Mouse (Mus musculus): Measurements from ENCODE around the gene Gm20388.

The Gm20388 gene

GRCm38 (mm10) chr8:122526526-122527170, 2616.0 kb downstream of the Gm20388 start:
- no peak for DNase-seq (ENCODE audit: low spot score)

DNA sequence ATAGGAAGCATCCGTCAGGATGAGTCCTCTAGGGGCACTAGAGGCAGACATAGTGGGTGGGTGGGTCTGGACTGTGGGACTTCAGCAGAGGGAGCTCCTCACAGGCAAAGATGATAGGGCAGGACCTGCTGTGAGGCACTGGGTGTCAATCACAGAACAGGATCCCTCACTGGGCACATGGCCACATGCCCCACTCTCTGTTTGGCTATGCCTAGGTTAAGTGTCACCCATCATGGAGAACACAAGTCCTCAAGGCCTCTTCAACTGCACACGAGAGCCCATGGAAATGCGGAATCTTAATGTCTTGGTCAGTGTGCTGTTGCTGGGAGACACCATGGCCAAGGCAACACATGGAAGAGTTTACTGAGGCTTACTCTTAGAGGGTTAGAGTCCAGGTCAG, 2617.3 kb downstream of the Gm20388 start:
- DNase-seq (ENCODE audit: low spot score), result no peak

GRCm38 (mm10) chr8:122529159-122529558, 2618.5 kb downstream of the Gm20388 start:
- DNase-seq (ENCODE audit: low spot score), result no peak

GRCm38 (mm10) chr8:122531312-122531711, 2620.7 kb downstream of the Gm20388 start:
- DNase-seq (ENCODE audit: low spot score), result no peak

DNA sequence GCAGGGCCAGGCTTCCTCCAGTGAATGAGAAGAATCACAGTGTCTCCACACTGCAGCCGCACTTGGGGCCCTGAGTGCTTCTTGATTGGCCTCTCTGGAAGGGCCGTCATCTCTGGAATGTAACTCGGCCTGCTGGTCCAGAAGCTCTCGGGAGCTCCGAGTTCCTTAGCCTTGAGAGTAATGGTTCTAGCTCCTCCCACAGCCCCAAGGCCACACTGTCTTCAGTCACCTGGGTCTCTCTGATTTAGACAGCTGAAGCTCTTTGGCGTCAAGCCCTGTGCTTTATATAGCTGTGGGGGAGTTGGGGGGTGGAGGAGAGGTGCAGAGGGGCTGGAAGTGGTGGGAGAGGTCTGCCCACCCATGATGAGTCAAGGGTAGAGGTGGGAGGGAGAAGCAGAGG, 2626.4 kb downstream of the Gm20388 start:
- no peak for DNase-seq (ENCODE audit: low spot score)

- DNase-seq (ENCODE audit: low spot score), result no peak
These were observed 2627.2 kb downstream of the Gm20388 start for GRCm38 (mm10) chr8:122537812-122538211.

- DNase-seq (ENCODE audit: low spot score), result no peak
These were observed 2627.9 kb downstream of the Gm20388 start for GRCm38 (mm10) chr8:122538310-122539076.

- no peak for DNase-seq (ENCODE audit: low spot score)
These were observed 2633.5 kb downstream of the Gm20388 start for GRCm38 (mm10) chr8:122544138-122544537.

GRCm38 (mm10) chr8:122546066-122546755, 2635.6 kb downstream of the Gm20388 start:
- no peak for DNase-seq (ENCODE audit: low spot score)

- DNase-seq (ENCODE audit: low spot score), result no peak
These were observed 2636.3 kb downstream of the Gm20388 start for GRCm38 (mm10) chr8:122546811-122547453.

DNA sequence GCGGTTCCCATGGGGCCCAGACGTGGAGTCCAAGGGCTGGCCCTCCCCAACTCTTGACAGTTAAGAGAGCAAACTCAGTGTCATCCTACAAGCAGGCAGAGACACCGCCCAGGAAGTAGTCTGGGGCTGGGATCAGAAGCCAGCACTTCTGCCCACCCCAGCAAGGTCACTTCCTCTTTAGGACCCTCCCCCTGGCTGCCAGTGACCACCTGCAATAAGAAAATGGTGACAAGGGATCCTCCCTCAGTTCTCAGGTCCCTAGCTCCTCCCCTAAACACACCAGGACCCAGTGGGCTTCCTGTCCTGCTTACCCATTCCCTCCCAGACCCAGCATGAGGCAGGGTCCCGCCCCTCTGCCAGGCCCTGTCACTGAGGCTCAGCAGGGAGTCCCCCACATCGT, 2637.2 kb downstream of the Gm20388 start:
- peak; percentile 76 for DNase-seq (ENCODE audit: low spot score)

DNA sequence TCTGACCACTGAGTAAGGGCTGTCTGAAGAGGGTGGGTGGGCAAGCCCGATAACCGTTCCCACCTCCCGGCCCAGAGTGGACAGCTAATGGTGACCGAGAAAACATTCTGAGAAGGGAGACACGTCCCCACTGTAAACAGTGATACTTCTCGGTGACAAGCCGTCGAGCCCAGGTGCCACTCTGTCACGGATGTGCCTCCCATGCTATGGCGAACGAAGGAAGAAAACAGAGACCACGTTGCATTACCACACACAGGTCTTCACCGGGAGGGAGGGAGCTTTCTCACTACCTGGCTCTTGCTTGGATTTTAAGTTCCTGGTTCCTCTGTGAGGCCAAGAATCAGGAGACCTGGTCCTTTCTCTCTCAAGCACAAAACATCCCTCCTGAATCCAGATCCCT, 2637.7 kb downstream of the Gm20388 start:
- DNase-seq (ENCODE audit: low spot score), result peak; percentile 22

DNA sequence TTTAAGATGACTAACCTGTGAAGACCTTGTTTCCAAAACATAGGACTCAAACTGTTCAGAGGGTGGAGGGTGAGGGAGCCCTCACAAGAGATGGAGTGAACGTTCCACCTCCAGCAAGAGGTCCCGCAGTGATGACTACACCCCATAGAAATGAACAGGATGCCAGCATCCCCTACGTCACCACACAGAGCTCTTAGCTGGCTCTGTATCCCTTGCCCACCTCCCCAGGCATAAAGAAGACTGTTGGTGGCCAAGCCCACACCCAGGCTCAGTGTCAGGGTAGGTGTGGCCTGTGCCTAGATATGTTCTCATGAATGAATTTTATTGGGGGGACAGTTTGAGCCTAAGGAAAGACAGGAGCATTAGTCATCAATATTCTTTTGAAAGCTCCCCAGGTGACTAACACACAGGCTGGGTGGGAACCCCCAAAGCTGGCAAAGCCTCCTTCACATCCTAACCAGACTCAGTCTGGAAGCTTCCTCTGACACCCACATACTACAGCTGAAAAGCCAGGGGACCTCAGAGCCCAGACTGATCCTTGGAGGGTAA, 2638.3 kb downstream of the Gm20388 start:
- DNase-seq (ENCODE audit: low spot score), result peak; percentile 33

DNA sequence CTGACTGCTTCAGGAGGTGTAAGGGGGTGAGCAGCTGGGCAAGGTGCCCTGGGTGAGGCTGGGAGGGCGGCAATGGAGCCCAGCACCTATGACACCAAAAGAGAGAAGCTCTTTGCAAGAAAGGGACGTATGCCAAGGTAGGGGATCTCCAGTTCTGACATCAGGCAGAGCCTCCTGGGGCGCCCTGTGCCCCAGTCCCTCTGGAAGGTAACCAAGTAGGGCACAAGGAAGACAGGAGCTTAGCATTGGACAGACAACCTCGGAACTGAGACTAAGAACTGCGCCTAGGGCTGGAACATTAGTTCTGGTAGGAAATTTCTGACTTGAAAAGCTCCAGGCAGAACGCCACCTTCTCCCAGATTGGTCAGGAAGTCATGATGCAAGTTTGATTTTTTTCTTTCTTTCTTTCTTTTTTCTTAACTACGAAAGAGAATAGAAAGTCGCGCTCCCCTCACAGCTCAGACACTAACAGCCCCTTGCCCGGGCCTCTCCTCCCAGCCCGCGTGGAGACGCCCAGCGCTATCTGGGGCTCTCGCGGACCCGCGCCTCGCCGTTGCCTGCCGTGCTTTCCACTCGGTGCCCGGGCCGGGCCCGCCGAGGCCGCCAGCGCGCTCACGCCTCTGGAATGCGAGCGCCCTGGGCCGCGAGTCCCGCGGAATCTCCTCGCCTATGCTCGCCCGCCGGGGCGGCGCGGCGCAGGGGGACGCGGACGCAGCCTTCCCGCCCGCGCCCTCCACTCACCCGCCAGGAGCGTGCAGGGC, 2639.8 kb downstream of the Gm20388 start:
- DNase-seq (ENCODE audit: low spot score), result peak; percentile 38

- DNase-seq (ENCODE audit: low spot score), result no peak
These were observed 2640.3 kb downstream of the Gm20388 start for GRCm38 (mm10) chr8:122550995-122551264.

GRCm38 (mm10) chr8:122551265-122552051, 2640.8 kb downstream of the Gm20388 start, which contains the start of gene Piezo1:
Gene Piezo1 (minus strand): TSS chr8:122551329.
- peak; percentile 93 for DNase-seq (ENCODE audit: low spot score)

- no peak for DNase-seq (ENCODE audit: low spot score)
These were observed 2644.1 kb downstream of the Gm20388 start for GRCm38 (mm10) chr8:122554786-122555185.

DNA sequence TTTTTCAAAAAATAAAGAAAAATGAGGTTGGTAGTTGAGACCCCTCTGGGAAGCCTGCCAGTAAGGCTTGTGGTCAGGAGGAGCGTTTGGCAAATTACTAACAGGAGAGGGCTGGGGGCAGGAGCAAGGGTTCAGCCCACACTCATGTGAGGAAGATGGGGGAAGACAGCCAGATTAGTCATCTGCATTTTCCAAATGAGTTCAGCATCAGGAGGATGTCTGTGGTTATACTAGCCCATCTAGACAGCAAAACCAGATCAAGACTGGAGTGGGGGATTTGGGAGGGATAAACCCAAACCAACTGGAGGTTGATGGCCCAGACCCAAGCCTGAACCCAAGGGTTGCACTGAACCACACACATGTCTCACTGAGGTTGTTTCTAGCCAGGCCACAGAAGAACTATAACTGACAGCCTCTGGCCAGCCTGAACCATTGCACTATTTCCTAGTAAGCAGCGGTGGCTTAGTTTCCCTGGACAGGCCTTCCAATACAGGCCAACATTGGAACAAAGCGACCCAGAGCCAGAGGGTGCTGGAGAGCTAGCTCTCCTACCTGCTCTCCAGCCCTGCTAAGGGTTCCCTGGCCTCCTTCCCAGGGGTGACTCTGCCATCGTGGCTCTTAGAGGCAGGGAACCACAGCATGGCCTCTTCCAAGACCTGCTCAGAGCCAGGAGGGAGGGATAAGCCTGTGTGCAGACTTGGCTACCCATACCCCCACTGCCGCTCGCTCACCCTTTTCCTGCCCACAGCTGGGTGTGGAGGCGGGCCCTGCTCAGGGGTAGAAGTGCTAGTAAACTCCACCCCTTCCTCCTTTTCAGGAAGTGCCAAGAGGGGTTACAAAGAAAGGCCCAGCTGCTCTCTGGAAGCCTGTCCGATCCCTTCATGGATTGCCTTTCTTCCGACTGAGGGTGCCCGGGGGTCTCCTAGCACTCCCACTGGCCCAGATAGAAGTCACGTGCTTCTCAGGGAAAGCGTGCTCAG, 2645.7 kb downstream of the Gm20388 start:
- DNase-seq (ENCODE audit: low spot score), result peak; percentile 86

DNA sequence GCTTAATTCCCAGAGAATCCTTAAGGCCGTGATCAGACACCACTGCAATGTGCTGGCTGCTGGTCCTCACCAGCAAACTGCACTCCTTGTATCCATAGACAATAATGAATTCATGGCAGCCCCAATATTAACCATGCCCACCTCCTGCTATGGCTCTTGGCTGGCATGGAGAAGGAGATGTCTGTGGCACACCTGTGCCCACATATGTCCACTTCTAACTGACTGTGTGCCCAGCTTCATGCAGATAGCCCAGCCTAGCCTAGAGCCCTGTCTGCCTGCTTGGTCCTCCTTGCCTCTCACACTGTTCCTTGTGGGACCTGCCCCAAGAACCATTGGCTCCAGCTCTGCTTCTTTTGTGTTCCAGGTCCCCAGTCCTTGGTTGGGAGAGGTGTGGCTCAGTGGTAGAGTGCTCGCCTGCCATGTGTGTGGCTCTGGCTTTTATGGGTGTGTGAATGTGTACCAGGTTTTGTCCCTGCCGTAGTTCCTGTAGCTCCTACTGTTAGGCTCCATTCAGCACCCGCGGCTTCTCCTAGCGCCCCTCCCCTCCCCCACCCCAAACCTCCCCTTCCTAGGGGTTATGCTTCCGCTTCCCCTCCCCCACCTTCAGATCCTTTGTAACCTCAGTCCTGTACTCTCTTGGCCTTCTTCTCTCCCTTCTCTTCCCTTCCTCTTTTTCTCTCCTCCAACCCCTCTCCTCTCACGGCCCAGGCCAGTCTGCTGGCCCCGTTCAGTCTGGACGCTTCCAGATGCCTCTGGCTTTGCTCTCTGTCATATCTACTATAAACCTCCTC, 2646.8 kb downstream of the Gm20388 start:
- DNase-seq (ENCODE audit: low spot score), result no peak

Measured in T-cell, adult 2 months (primary cell).